Mouse (Mus musculus): ENCODE measurements around the gene Iqcb1. TPM values are rescaled to one million over a fixed set of nuclear protein-coding genes. Genes with fewer than 3 reads are reported as not detected.

The Iqcb1 gene
- polyA plus RNA-seq, 1 experiment from 2014 or later = 7.4 TPM

GRCm38 (mm10) chr16:36851202-36851601 lies 23.0 kb downstream of the Iqcb1 start:
- Histone ChIP-seq H3K9ac (ENCODE audit: low read depth, low read length) (no peak overlapping the region), H3K4me2 (ENCODE audit: low read depth, low read length) (no peak overlapping the region), H3K4me3 (ENCODE audit: low read depth, low read length) (no peak overlapping the region), H3K4me1 (ENCODE audit: control insufficient read depth, low read depth, low read length) (no peaks in the 10 kb centered on the region), H3K9me3 (replicated peaks; ENCODE audit: control insufficient read depth, low read length) (no peaks in the 10 kb centered on the region), H3K27me3 (ENCODE audit: control insufficient read depth, insufficient read depth, low read depth, low read length) (no peaks in the 10 kb centered on the region), H3K27ac (ENCODE audit: low read length) (no peak overlapping the region), H3K36me3 (ENCODE audit: control insufficient read depth, insufficient read depth) (no peaks in the 10 kb centered on the region)
- WGBS (ENCODE audit: insufficient replicate concordance) = 77% methylated on average over 3 of the region's 3 CpGs
- ATAC-seq (ENCODE audit: low read depth) = no peak

DNA sequence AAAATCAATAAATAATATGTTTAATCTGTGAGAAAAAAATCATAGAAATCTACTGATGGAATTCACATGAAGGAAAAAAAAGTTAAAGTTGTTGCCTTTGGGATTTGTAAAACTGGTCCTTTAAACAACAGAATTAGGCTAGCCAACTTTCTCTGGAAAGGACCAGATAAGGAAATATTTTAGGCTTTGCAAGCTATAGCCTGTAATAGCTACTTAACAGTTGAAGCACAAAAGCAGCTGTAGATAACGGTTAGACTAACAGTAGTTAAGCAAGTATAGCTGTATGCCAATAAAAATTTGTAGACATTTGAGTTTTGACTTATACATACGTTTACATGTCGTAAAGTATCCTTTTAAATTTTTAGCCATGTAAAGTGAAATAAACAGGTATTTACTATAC lies 35.4 kb downstream of the Iqcb1 start:
- Histone ChIP-seq H3K4me1 (ENCODE audit: control insufficient read depth, low read depth, low read length) (no peaks in the 10 kb centered on the region), H3K4me3 (ENCODE audit: low read depth, low read length) (no peak overlapping the region), H3K27me3 (ENCODE audit: control insufficient read depth, insufficient read depth, low read depth, low read length) (no peaks in the 10 kb centered on the region), H3K27ac (ENCODE audit: low read length) (no peak overlapping the region), H3K9me3 (replicated peaks; ENCODE audit: control insufficient read depth, low read length) (no peaks in the 10 kb centered on the region), H3K9ac (ENCODE audit: low read depth, low read length) (no peak overlapping the region), H3K36me3 (ENCODE audit: control insufficient read depth, insufficient read depth) (no peaks in the 10 kb centered on the region), H3K4me2 (ENCODE audit: low read depth, low read length) (no peak overlapping the region)
- WGBS (ENCODE audit: insufficient replicate concordance) = 54% methylated on average over 3 of the region's 3 CpGs
- no peak for ATAC-seq (ENCODE audit: low read depth)

GRCm38 (mm10) chr16:36869442-36869841 lies 41.3 kb downstream of the Iqcb1 start:
- peaks cover 6% of the 10 kb centered on the region for H3K4me1 ChIP-seq (ENCODE audit: control insufficient read depth, low read depth, low read length)
- no peaks in the 10 kb centered on the region for H3K27me3 ChIP-seq (ENCODE audit: control insufficient read depth, insufficient read depth, low read depth, low read length)
- no peak overlapping the region for H3K9ac ChIP-seq (ENCODE audit: low read depth, low read length)
- no peaks in the 10 kb centered on the region; the same call in 1 of the 2 replicates for H3K36me3 ChIP-seq (ENCODE audit: control insufficient read depth, insufficient read depth)
- H3K4me2 ChIP-seq (ENCODE audit: low read depth, low read length) = no peak overlapping the region
- ATAC-seq (ENCODE audit: low read depth) = no peak
- no peaks in the 10 kb centered on the region for H3K9me3 ChIP-seq (replicated peaks; ENCODE audit: control insufficient read depth, low read length)
- H3K4me3 ChIP-seq (ENCODE audit: low read depth, low read length) = no peak overlapping the region
- H3K27ac ChIP-seq (ENCODE audit: low read length) = no peak overlapping the region
- 74% methylated on average over 2 of the region's 2 CpGs for WGBS (ENCODE audit: insufficient replicate concordance)

- H3K4me1 ChIP-seq (ENCODE audit: control insufficient read depth, low read depth, low read length) = peaks cover 11% of the 10 kb centered on the region
- H3K9ac ChIP-seq (ENCODE audit: low read depth, low read length) = peak within 1 kb of the TSS; percentile 86
- H3K4me2 ChIP-seq (ENCODE audit: low read depth, low read length) = peak within 1 kb of the TSS; percentile 75
- H3K27me3 ChIP-seq (ENCODE audit: control insufficient read depth, insufficient read depth, low read depth, low read length) = no peaks in the 10 kb centered on the region
- H3K36me3 ChIP-seq (ENCODE audit: control insufficient read depth, insufficient read depth) = no peaks in the 10 kb centered on the region; the same call in 1 of the 2 replicates
- under 1% methylated on average over 43 of the region's 43 CpGs for WGBS (ENCODE audit: insufficient replicate concordance)
- no peaks in the 10 kb centered on the region for H3K9me3 ChIP-seq (replicated peaks; ENCODE audit: control insufficient read depth, low read length)
- H3K27ac ChIP-seq (ENCODE audit: low read length) = peak within 1 kb of the TSS; percentile 84
- H3K4me3 ChIP-seq (ENCODE audit: low read depth, low read length) = peak within 1 kb of the TSS; percentile 87
- peak; percentile 99 for ATAC-seq (ENCODE audit: low read depth)
Measured at GRCm38 (mm10) chr16:36874583-36875275, 46.5 kb downstream of the Iqcb1 start, which contains the start of the genes Eaf2 and Golgb1. Eaf2 (minus strand) TSS chr16:36875003. Golgb1 (plus strand) TSS chr16:36875140.

- Histone ChIP-seq H3K9me3 (replicated peaks; ENCODE audit: control insufficient read depth, low read length) (no peaks in the 10 kb centered on the region), H3K27me3 (ENCODE audit: control insufficient read depth, insufficient read depth, low read depth, low read length) (no peaks in the 10 kb centered on the region), H3K36me3 (ENCODE audit: control insufficient read depth, insufficient read depth) (no peaks in the 10 kb centered on the region; the same call in 1 of the 2 replicates), H3K4me1 (ENCODE audit: control insufficient read depth, low read depth, low read length) (peaks cover 11% of the 10 kb centered on the region), H3K9ac (ENCODE audit: low read depth, low read length) (peak overlapping the region; percentile 86), H3K4me3 (ENCODE audit: low read depth, low read length) (peak overlapping the region; percentile 87), H3K4me2 (ENCODE audit: low read depth, low read length) (peak overlapping the region; percentile 75), H3K27ac (ENCODE audit: low read length) (peak overlapping the region; percentile 78)
- WGBS (ENCODE audit: insufficient replicate concordance) = under 1% methylated on average over 45 of the region's 48 CpGs
- peak; percentile 62 for ATAC-seq (ENCODE audit: low read depth)
Measured at GRCm38 (mm10) chr16:36875276-36875851, 47.2 kb downstream of the Iqcb1 start.

GRCm38 (mm10) chr16:36877316-36877715 lies 49.1 kb downstream of the Iqcb1 start:
- Histone ChIP-seq H3K4me3 (ENCODE audit: low read depth, low read length) (no peak overlapping the region), H3K4me2 (ENCODE audit: low read depth, low read length) (no peak overlapping the region), H3K4me1 (ENCODE audit: control insufficient read depth, low read depth, low read length) (peaks cover 11% of the 10 kb centered on the region), H3K27me3 (ENCODE audit: control insufficient read depth, insufficient read depth, low read depth, low read length) (no peaks in the 10 kb centered on the region), H3K36me3 (ENCODE audit: control insufficient read depth, insufficient read depth) (no peaks in the 10 kb centered on the region), H3K27ac (ENCODE audit: low read length) (no peak overlapping the region), H3K9me3 (replicated peaks; ENCODE audit: control insufficient read depth, low read length) (no peaks in the 10 kb centered on the region), H3K9ac (ENCODE audit: low read depth, low read length) (no peak overlapping the region)
- ATAC-seq (ENCODE audit: low read depth) = no peak
- 63% methylated on average over 5 of the region's 5 CpGs for WGBS (ENCODE audit: insufficient replicate concordance)

- 63% methylated on average over 5 of the region's 5 CpGs for WGBS (ENCODE audit: insufficient replicate concordance)
Measured at GRCm38 (mm10) chr16:36882737-36883343, 54.7 kb downstream of the Iqcb1 start.

DNA sequence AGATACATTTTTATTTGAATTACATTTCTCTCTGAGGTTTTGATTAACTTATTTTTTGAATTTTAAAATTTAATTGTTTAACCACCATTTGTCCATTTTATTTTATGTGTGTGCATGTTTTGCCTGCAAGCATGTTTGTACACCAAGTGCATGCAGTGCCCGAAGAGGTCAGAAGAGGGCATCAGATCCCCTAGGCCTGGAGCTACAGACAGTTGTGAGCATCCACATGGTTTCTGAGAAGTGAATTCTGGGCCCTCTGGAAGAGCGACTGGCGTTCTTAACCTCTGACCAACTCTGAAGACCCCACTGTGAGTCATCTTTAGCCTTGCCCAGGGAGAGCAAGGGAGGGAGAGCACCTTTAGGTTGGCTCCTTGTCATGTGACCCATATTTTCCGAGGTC lies 56.7 kb downstream of the Iqcb1 start:
- no peak for ATAC-seq (ENCODE audit: low read depth)
- peaks cover 7% of the 10 kb centered on the region for H3K4me1 ChIP-seq (ENCODE audit: control insufficient read depth, low read depth, low read length)
- peaks cover 4% of the 10 kb centered on the region; the same call in 1 of the 2 replicates for H3K36me3 ChIP-seq (ENCODE audit: control insufficient read depth, insufficient read depth)
- H3K9me3 ChIP-seq (replicated peaks; ENCODE audit: control insufficient read depth, low read length) = no peaks in the 10 kb centered on the region
- WGBS (ENCODE audit: insufficient replicate concordance) = 64% methylated on average over 4 of the region's 4 CpGs
- no peak overlapping the region for H3K4me3 ChIP-seq (ENCODE audit: low read depth, low read length)
- H3K27me3 ChIP-seq (ENCODE audit: control insufficient read depth, insufficient read depth, low read depth, low read length) = no peaks in the 10 kb centered on the region
- no peak overlapping the region for H3K9ac ChIP-seq (ENCODE audit: low read depth, low read length)
- H3K27ac ChIP-seq (ENCODE audit: low read length) = no peak overlapping the region
- no peak overlapping the region for H3K4me2 ChIP-seq (ENCODE audit: low read depth, low read length)

More at GRCm38 (mm10) chr16:36882737-36883343, 54.7 kb downstream of the Iqcb1 start:
- no peaks in the 10 kb centered on the region; the same call in 1 of the 2 replicates for H3K36me3 ChIP-seq (ENCODE audit: control insufficient read depth, insufficient read depth)
- no peaks in the 10 kb centered on the region; the same call in 1 of the 2 replicates for H3K4me1 ChIP-seq (ENCODE audit: control insufficient read depth, low read depth, low read length)
- no peak overlapping the region for H3K9ac ChIP-seq (ENCODE audit: low read depth, low read length)
- no peak overlapping the region for H3K4me2 ChIP-seq (ENCODE audit: low read depth, low read length)
- H3K27ac ChIP-seq (ENCODE audit: low read length) = no peak overlapping the region
- no peaks in the 10 kb centered on the region for H3K9me3 ChIP-seq (replicated peaks; ENCODE audit: control insufficient read depth, low read length)
- no peak overlapping the region for H3K4me3 ChIP-seq (ENCODE audit: low read depth, low read length)
- H3K27me3 ChIP-seq (ENCODE audit: control insufficient read depth, insufficient read depth, low read depth, low read length) = no peaks in the 10 kb centered on the region
- ATAC-seq (ENCODE audit: low read depth) = no peak

DNA sequence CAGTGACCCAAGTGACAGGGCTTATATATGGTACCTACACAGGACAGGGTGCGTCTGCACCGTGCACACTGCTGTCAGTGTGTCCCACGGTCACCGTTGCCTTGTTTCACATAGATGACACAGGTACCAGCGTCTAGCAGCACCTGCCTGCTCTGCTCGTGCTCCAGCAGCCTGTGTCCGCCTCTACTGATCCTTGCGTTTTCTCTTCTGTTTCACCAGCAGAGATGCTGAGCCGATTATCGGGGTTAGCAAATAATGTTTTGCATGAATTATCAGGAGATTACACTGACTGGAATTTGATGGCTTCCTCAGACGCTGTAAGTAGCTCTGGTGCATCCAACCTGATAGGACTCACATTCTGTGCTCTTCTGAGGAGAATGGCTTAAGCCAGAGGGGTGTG lies 57.7 kb downstream of the Iqcb1 start:
- H3K4me3 ChIP-seq (ENCODE audit: low read depth, low read length) = no peak overlapping the region
- peaks cover 4% of the 10 kb centered on the region; the same call in 1 of the 2 replicates for H3K36me3 ChIP-seq (ENCODE audit: control insufficient read depth, insufficient read depth)
- peaks cover 15% of the 10 kb centered on the region for H3K4me1 ChIP-seq (ENCODE audit: control insufficient read depth, low read depth, low read length)
- 84% methylated on average over 11 of the region's 11 CpGs for WGBS (ENCODE audit: insufficient replicate concordance)
- no peak for ATAC-seq (ENCODE audit: low read depth)
- H3K9ac ChIP-seq (ENCODE audit: low read depth, low read length) = no peak overlapping the region
- H3K27ac ChIP-seq (ENCODE audit: low read length) = no peak overlapping the region
- H3K9me3 ChIP-seq (replicated peaks; ENCODE audit: control insufficient read depth, low read length) = no peaks in the 10 kb centered on the region
- H3K27me3 ChIP-seq (ENCODE audit: control insufficient read depth, insufficient read depth, low read depth, low read length) = no peaks in the 10 kb centered on the region
- no peak overlapping the region for H3K4me2 ChIP-seq (ENCODE audit: low read depth, low read length)
